Mouse (Mus musculus) activated CD4-positive, CD25-positive, alpha-beta regulatory T cell, adult 4 months (primary cell): Measurements from ENCODE around the gene Ap4m1. TPM values are rescaled to one million over a fixed set of nuclear protein-coding genes. Genes with fewer than 3 reads are reported as not detected.

ENCODE experiments used
- ATAC-seq: one replicate; pipeline ENCODE4 v1.8.0; 2017
- polyA plus RNA-seq, 2 experiments: library from polyadenylated mRNA; unstranded; fragments of 100-300 nt; shearing (Covaris generic); gene quantifications; one replicate each; pipeline ENCODE4 v1.2.1; 2017

Gene Ap4m1
- 1 to 10 TPM; 4.8 to 5.4 TPM for polyA plus RNA-seq

GRCm38 (mm10) chr5:138171695-138172491, at the start of gene Ap4m1, which contains the start of gene Mcm7:
TSS of gene Ap4m1 (plus strand) at chr5:138172002.
TSS of gene Mcm7 (minus strand) at chr5:138172422.
- peak; percentile 89 for ATAC-seq

DNA sequence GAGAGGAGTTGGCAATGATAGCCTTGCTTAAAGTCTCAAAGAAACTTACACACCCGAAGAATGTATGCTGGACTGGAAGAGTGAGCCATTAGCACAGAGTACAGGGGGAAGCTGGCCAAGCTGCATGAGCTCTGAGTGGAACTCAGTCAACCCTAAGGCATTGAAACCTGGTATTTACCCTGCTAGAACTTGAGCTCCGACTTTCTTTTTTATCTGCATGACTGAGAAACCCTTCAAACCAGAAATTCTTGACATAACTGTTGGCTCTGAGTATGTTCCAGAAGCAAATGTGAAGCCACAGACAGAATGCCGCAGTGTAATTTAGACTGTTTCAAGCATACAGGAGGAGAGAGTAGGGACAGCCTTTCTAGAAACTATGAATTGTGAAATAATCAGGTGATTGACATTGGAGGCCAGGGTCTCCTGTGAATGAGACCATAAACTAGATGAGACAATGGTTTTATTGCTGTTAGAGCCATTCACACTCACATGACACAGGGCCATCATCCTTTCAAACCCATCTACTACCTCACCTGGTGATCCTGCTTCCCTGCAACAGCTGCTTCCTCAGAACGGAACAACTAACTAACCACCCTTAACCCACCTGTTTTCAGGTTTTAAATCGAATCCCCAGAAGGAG, 39.3 kb upstream of the Ap4m1 start:
- no peak for ATAC-seq

DNA sequence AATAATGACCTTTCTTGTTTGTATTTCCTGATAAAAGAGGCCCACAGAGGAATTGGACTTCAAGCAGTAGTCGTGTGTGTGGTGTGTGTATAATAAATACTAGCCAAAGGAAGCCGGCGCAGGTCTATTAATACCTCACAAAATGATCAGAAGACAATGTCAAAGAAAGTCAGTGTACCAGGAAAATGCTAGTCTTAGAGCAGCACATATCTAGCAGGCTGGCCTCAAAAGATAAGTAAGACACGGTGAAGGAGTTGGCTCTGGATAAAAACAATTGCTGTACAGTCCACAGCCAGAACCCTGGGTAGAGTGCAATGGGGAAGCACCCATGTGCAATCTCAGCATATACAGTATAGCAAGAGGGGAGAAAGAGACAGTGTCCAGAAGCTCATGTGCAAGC, 34.5 kb upstream of the Ap4m1 start:
- no peak for ATAC-seq

DNA sequence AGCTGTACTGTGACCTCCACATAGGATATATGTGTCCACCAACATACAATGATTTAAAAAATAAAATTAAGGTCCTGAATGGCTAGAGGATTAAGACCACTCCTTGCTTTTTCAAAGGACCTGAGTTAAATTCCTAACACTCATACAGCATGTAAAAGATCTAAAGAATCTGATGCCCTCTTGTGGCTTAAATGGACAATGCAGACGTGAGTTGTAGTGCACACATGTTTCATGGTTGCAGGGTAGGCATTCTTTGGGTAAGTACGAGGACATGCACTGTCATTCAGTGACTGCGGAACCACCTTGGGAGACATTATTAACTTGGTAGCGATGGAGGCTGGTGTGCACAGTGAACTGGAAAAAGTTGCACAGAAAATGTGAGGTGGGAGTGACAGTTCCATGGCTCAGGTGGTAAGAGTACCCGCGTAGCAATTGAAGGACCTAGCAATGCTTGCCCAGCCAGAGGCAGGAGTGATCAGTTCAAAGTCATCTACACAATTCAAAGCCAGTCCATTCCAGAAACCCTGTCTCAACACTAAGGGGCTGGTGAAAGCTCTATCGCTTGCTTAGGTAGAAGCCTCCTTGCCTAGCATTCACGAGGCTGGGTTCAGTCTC, 33.8 kb upstream of the Ap4m1 start:
- peak; percentile 77 for ATAC-seq

- no peak for ATAC-seq
These were observed 33.2 kb upstream of the Ap4m1 start for GRCm38 (mm10) chr5:138138585-138138984.

DNA sequence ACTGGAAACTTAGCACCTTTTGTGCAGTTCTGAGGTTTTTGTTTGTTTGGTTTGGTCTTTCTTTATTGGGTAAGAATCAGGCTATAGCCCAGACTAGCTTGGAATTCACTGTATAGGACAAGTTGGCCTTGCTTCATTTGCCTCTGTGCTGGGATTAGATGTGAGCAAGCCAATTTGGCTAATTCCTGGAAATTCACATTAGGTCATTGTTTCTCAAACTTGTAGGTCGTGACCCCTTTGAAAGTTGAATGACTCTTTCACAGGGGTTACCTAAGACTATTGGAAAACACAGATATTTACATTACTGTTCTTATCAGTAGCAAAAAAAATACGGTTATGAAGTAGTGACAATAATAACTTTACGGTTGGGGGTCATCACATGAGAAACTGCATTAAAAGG, 17.4 kb upstream of the Ap4m1 start:
- no peak for ATAC-seq

DNA sequence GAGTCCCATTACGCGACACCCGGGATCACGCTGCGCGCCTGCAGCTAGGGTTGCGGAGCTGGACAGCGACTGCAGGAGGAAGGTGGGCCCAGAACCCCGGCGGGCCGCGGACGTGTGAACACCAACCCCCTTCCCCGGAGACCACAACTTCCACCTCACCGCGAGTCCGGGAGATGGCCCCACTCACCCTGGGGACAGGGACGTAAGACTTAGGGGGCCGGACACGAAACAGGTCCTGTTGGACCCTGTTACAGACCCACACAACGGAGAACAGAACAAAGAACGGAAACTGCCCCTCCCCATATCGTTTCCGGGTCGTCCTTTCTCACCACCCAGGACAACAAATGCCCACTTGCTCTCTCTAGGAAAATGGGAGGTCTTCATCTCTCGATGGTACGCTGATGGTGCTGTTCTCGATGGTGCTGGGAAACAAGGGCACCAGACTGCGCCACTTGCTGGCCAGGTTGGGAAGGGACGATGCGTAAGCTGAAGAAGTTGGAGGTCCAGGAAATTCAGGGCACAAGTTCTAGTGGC, 16.3 kb upstream of the Ap4m1 start, which contains the start of gene Zfp113:
TSS of gene Zfp113 (minus strand) at position 302 of the 534 bp plus-strand sequence.
- ATAC-seq, result peak; percentile 96

- ATAC-seq, result no peak
These were observed 11.5 kb upstream of the Ap4m1 start for GRCm38 (mm10) chr5:138160224-138160762.

DNA sequence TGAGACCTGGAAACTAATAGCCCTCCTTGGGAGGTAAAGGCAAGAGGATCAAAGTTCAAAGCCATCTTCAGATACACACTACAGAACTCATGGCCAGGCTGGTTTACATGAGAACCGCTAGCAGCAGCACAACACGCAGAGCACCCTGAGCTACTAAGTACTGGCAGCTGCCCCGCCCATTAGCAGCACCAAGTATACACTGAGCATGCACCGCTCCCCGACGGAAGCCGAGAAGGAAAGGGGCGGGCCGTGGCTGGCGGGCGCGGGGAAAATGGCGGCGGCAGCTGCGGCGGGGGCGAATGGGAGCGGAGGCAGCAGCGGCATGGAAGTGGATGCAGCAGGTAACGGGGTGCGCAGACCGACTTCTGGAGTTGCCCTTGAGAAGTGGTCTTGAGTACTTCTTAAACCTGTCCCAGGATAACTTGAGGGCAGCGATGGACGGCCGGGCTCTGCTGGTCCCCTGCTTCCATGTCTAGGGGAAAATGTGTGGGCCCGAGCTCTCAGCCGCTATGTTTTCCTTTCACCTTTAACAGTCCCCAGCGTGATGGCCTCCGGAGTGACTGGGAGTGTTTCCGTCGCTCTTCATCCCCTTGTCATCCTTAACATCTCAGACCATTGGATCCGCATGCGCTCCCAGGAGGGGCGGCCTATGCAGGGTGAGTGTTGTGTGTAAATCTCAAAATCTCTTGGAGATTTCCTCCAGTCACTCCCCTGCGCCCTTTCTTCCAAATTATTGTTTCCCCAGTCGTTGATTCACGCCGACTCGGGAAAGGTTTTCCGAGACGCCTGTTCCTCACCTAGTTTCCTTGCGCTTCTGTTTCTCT, 10.7 kb upstream of the Ap4m1 start, which contains the start of gene Cops6:
TSS of gene Cops6 (plus strand) at position 230 of the 824 bp plus-strand sequence.
- peak; percentile 96 for ATAC-seq

- ATAC-seq, result no peak
These were observed 8.8 kb upstream of the Ap4m1 start for GRCm38 (mm10) chr5:138163046-138163445.

GRCm38 (mm10) chr5:138163610-138164009, 8.2 kb upstream of the Ap4m1 start:
- no peak for ATAC-seq

- no peak for ATAC-seq
These were observed 6.2 kb upstream of the Ap4m1 start for GRCm38 (mm10) chr5:138165594-138165993.

DNA sequence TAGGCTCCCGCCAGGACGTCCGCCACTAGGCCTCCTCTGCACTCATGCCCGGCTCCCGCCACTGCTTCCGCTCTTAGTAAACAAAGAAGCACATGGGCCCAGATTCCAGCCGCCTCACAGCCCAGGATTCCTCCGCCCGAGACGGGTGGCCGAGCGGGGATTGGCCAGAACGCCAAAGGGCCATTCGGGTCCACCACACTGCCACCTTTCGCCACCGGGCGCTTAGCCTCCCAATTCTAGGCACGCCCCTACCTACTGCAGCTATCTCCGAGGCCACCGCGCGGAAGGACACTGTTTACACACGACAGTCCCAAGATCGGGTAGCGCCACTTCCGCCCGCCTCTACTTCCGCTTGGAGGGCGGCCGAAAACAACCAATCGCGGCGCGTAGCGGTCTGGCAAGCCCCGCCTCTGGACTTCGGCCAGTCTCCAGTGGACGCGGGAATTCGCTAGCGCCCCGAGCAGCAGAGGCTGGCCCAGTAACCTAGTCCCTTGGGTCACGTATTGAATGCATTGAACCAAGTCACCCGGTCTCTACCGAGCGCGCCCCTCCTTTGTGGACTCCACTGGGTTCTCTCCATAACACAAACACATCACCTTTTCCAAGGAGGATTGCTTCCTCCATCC, 753 bp upstream of the Ap4m1 start:
- ATAC-seq, result peak; percentile 52

- ATAC-seq, result no peak
These were observed 1.4 kb downstream of the Ap4m1 start for GRCm38 (mm10) chr5:138173217-138173616.

DNA sequence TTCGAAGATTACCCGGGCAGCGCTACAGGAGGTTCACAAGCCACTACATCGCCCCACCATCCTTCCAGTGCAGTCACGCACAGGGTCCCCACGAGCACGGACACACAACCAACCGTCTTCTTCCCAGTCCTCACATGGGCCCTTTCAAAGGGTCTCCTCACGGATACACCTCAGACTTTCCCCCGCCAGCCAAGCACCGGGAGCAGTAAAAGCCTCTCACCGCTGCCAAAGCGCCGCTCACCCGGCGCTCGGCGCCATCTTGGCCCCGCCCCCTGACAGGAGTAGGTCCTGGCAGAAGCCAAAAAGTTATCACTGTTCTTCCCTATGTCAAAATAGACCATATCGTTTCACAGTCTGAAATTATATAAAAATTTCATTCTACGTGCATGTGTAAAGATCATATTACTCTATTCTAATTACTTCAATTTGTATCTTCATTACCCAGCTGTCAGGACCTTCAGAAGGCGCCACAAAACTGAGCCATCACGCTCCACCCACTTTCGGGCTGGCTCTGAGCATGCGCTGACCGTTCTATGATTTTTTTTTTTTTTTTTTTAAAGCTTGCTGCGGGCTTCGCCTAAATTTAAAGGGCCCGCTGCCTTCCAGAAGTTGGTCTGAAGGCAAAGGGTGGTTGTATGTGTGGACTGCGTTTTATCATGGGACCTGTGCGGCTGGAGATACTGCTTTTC, 15.3 kb downstream of the Ap4m1 start, which contains the start of the genes Taf6 and Cnpy4:
TSS of gene Taf6 (minus strand) at position 502 of the 689 bp plus-strand sequence.
TSS of gene Cnpy4 (plus strand) at position 536 of the 689 bp plus-strand sequence.
- ATAC-seq, result peak; percentile 77

DNA sequence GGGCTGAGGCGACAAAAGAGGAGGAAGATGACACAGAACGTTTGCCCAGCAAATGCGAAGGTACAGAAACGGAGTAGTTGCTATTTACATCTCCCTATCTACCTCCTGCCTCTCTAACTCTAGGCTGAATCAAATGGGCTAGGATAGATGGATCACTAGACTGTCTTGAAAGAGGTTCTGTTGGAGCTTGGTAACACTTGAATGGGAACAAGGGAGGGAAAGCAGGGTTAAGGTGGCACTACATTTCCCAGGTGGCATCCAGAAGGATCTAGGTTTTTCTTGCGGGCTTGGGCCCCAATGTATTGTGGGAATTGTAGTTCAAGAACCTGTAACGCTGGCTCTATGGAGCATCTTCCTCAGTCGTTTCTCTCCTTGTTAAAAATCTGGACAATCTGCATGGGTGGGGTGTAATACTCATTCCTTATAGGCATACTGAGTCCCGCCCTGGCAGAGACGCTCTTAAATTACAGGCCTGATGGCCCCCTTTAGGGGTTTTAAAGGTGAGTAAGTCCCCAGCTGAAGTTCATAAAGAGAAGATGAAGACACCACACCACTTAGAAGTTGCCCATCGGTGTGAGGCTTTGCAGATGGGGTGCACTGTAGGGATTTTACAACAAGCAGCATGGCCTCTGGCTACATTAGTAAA, 16.0 kb downstream of the Ap4m1 start:
- peak; percentile 74 for ATAC-seq

DNA sequence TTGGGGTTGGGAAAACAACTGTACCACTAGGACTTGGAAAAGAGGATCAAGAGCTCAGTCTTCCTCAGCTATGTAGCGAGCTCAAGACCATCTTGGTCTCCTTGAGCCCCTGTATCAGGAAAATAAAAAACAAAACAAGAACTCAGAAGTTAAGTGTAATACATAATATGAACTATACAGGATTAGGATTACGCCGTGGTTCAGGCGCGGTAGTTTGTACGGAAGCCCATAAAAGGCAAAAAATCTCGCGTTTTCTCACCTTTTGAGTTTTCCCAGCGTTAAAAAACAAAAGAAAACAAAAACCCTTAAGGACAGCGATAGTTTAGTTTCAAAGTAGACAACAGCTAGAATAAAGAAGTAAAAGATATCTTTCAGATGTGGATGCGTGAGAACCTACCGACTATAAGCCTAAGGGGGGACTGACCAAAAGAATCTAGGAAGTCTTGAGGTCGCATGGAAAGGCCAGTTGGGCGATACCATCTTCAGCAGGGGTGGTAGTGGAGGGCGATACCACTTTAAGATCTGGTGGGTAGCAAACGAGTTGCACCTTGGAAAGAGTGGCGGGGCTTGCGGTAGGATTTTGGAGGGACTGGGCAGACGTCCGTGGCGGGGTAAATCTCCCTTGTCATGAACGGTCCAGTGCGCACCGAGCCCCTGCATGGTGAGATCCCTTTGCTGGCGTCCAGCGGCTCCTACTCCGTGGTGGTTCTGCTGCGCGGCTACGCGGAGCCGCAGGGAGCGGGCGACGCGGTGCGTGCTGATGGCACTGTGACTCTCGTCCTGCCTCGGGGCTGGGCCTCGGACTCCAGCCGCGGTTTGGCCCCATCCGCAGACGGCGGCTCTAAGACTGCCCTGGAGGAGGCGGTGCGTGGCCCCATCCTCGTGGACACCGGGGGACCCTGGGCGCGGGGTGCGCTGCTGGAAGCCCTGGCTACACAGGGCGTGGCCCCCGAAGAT, 22.2 kb downstream of the Ap4m1 start, which contains the start of gene Mblac1:
TSS of gene Mblac1 (plus strand) at position 544 of the 957 bp plus-strand sequence.
- peak; percentile 67 for ATAC-seq

GRCm38 (mm10) chr5:138194755-138195345, 23.0 kb downstream of the Ap4m1 start:
- ATAC-seq, result no peak
